Mouse (Mus musculus): Measurements from ENCODE around the gene Slc9a5. TPM values are rescaled to one million over a fixed set of nuclear protein-coding genes. Genes with fewer than 3 reads are reported as not detected.

Slc9a5 gene
- total RNA-seq (2021), result 1 to 10 TPM; 1.7 TPM

GRCm38 (mm10) chr8:105348450-105349095, at the start of gene Slc9a5:
Gene Slc9a5 (plus strand): TSS chr8:105348843.
- DNase-seq, result peak; percentile 60
- intact Hi-C loops (cut with DNase I), result no loop called here

GRCm38 (mm10) chr8:105299962-105300361, 48.7 kb upstream of the Slc9a5 start:
- intact Hi-C loops (cut with DNase I), result loop anchor here (2.0 kb wide), 1 partner anchor 25 kb away; no protein-coding TSS in a partner anchor
- DNase-seq, result no peak

- no peak for DNase-seq
- intact Hi-C loops (cut with DNase I), result no loop called here
These were observed 45.2 kb upstream of the Slc9a5 start for GRCm38 (mm10) chr8:105303396-105303795.

GRCm38 (mm10) chr8:105303874-105304273, 44.8 kb upstream of the Slc9a5 start:
- intact Hi-C loops (cut with DNase I), result no loop called here
- DNase-seq, result no peak

- intact Hi-C loops (cut with DNase I), result no loop called here
- no peak for DNase-seq
These were observed 44.1 kb upstream of the Slc9a5 start for GRCm38 (mm10) chr8:105304325-105305210.

- intact Hi-C loops (cut with DNase I), result no loop called here
- peak; percentile 59 to 62 for DNase-seq
These were observed 43.2 kb upstream of the Slc9a5 start, which contains the start of gene Elmo3 for GRCm38 (mm10) chr8:105305211-105306145. Gene Elmo3 (plus strand): TSS chr8:105305601.

- no peak for DNase-seq
- intact Hi-C loops (cut with DNase I), result no loop called here
These were observed 42.4 kb upstream of the Slc9a5 start for GRCm38 (mm10) chr8:105306146-105306691.

- no peak for DNase-seq
- intact Hi-C loops (cut with DNase I), result no loop called here
These were observed 41.0 kb upstream of the Slc9a5 start for GRCm38 (mm10) chr8:105307670-105308069.

GRCm38 (mm10) chr8:105308428-105308827, 40.2 kb upstream of the Slc9a5 start:
- intact Hi-C loops (cut with DNase I), result no loop called here
- no peak for DNase-seq

GRCm38 (mm10) chr8:105309142-105309847, 39.3 kb upstream of the Slc9a5 start:
- intact Hi-C loops (cut with DNase I), result no loop called here
- DNase-seq, result no peak

GRCm38 (mm10) chr8:105310118-105310517, 38.5 kb upstream of the Slc9a5 start:
- intact Hi-C loops (cut with DNase I), result no loop called here
- DNase-seq, result no peak

GRCm38 (mm10) chr8:105311718-105312117, 36.9 kb upstream of the Slc9a5 start:
- DNase-seq, result no peak
- intact Hi-C loops (cut with DNase I), result no loop called here

GRCm38 (mm10) chr8:105312891-105313481, 35.7 kb upstream of the Slc9a5 start:
- intact Hi-C loops (cut with DNase I), result no loop called here
- DNase-seq, result peak; percentile 51 to 54

- intact Hi-C loops (cut with DNase I), result no loop called here
- DNase-seq, result no peak
These were observed 34.8 kb upstream of the Slc9a5 start for GRCm38 (mm10) chr8:105313622-105314402.

GRCm38 (mm10) chr8:105315073-105315769, 33.4 kb upstream of the Slc9a5 start:
- intact Hi-C loops (cut with DNase I), result no loop called here
- DNase-seq, result no peak

- intact Hi-C loops (cut with DNase I), result no loop called here
- DNase-seq, result no peak
These were observed 30.7 kb upstream of the Slc9a5 start for GRCm38 (mm10) chr8:105317941-105318340.

GRCm38 (mm10) chr8:105318662-105319190, 29.9 kb upstream of the Slc9a5 start:
- intact Hi-C loops (cut with DNase I), result no loop called here

GRCm38 (mm10) chr8:105323183-105323582, 25.5 kb upstream of the Slc9a5 start:
- intact Hi-C loops (cut with DNase I), result no loop called here
- no peak for DNase-seq

More at GRCm38 (mm10) chr8:105318662-105319190, 29.9 kb upstream of the Slc9a5 start:
- no peak for DNase-seq
